ENCODE assay signal across 23 mouse cellular contexts in genomic region chr10:93564518-93565090, GRCm38 (mm10). TPM values are rescaled to one million over a fixed set of nuclear protein-coding genes. Genes with fewer than 3 reads are reported as not detected.
"Had no signal": no experiment of that assay in that cellular context is flagged by ENCODE, and none has a peak within 500 bp of the region (broad histone marks: within the 10 kb centered on the region; RNA-seq: fewer than 3 reads in every experiment).

No protein-coding gene starts in this region.

- H3K9ac ChIP-seq: lung, embryonic 14.5 days; midbrain, embryonic 12.5 days; neural tube, embryonic 13.5 days; neural tube, embryonic 15.5 days; stomach, embryonic 15.5 days had no signal

- DNase-seq: lung, adult 18-20 months; lung, embryonic 14.5 days; lung, postnatal 10 days; lung, postnatal 4 days; midbrain, embryonic 14.5 days; retina, postnatal 1 day; right cerebral cortex, adult 18-20 months; right cerebral cortex, postnatal 25 days; right cerebral cortex, postnatal 4 days; thymus, adult 2 months; thymus, postnatal 25 days; thymus, postnatal 4 days had no signal

- H3K4me1 ChIP-seq: midbrain, embryonic 10.5 days; midbrain, embryonic 12.5 days; neural tube, embryonic 13.5 days; neural tube, embryonic 15.5 days; stomach, embryonic 15.5 days had no signal

- H3K4me3 ChIP-seq: midbrain, embryonic 10.5 days; midbrain, embryonic 12.5 days; myocyte; neural tube, embryonic 13.5 days; neural tube, embryonic 15.5 days; stomach, embryonic 15.5 days had no signal

- H3K9me3 ChIP-seq: midbrain, embryonic 10.5 days; midbrain, embryonic 12.5 days; neural tube, embryonic 13.5 days; neural tube, embryonic 15.5 days; stomach, embryonic 15.5 days had no signal

- H3K36me3 ChIP-seq: midbrain, embryonic 10.5 days; midbrain, embryonic 12.5 days; neural tube, embryonic 13.5 days; neural tube, embryonic 15.5 days; stomach, embryonic 15.5 days had no signal

- H3K27me3 ChIP-seq: midbrain, embryonic 12.5 days; neural tube, embryonic 13.5 days; neural tube, embryonic 15.5 days; stomach, embryonic 15.5 days had no signal

- ATAC-seq: midbrain, embryonic 16.5 days had no signal

- H3K27ac ChIP-seq: midbrain, embryonic 10.5 days; midbrain, embryonic 12.5 days; neural tube, embryonic 13.5 days; neural tube, embryonic 15.5 days; stomach, embryonic 15.5 days; stomach, postnatal 0 days had no signal

- H3K4me2 ChIP-seq: lung, embryonic 14.5 days; midbrain, embryonic 12.5 days; neural tube, embryonic 13.5 days; neural tube, embryonic 15.5 days; stomach, embryonic 15.5 days had no signal

RNA-seq across cellular contexts. Expression of gene Ccdc38, which starts 24.2 kb away (rescaled TPM):
- total RNA-seq: megakaryocyte-erythroid progenitor cell, adult 5-6 weeks had no signal
- polyA plus RNA-seq: small intestine, adult 2 months; urinary bladder, adult 2 months had no signal

RNA-seq across cellular contexts. Expression of gene Amdhd1, which starts 24.8 kb away (rescaled TPM):
- total RNA-seq: megakaryocyte-erythroid progenitor cell, adult 5-6 weeks had no signal
- polyA plus RNA-seq: midbrain, embryonic 12.5 days; midbrain, embryonic 14.5 days; midbrain, embryonic 16.5 days; neural tube, embryonic 13.5 days had no signal
